Mouse (Mus musculus) megakaryocyte, embryonic 14.5 days (primary cell): ENCODE data around the gene Nup188. TPM values are rescaled to one million over a fixed set of nuclear protein-coding genes. Genes with fewer than 3 reads are reported as not detected.

Experiments used
- H3K27me3 ChIP-seq: replicated peaks from 2 replicates; pipeline ENCODE3; 2012; ENCODE audit warnings: inconsistent platforms
- H3K36me3 ChIP-seq: replicated peaks from 2 replicates; pipeline ENCODE3; 2012; ENCODE audit warnings: low read length, inconsistent platforms, mixed read lengths
- H3K4me1 ChIP-seq: 2 replicates; pipeline ENCODE4 v1.6.1; 2012; ENCODE audit warnings: inconsistent platforms
- H3K4me3 ChIP-seq: replicated peaks from 2 replicates; pipeline ENCODE3; 2012; ENCODE audit warnings: moderate library complexity, mild to moderate bottlenecking, inconsistent platforms
- H3K9me3 ChIP-seq: 2 replicates; pipeline ENCODE4 v1.6.1; 2012; ENCODE audit warnings: inconsistent platforms
- FLI1 ChIP-seq: IDR thresholded peaks from 2 replicates; pipeline ENCODE4 v1.6.1; 2012; ENCODE audit warnings: low read length, inconsistent platforms, mixed read lengths
- GATA1 ChIP-seq: IDR thresholded peaks from 3 replicates; pipeline ENCODE4 v1.6.1; 2012; ENCODE audit warnings: mixed read lengths, low read length, inconsistent platforms, borderline replicate concordance
- polyA plus RNA-seq: library from polyadenylated mRNA; stranded (reverse); fragments of >175 nt; gene quantifications from 2 replicates; pipeline ENCODE4 v1.2.3, GENCODE M21; 2012; ENCODE audit warnings: low replicate concordance; ENCODE audit not compliant: insufficient read depth

Nup188 gene
- polyA plus RNA-seq, 1 experiment, result 72.2 TPM

DNA sequence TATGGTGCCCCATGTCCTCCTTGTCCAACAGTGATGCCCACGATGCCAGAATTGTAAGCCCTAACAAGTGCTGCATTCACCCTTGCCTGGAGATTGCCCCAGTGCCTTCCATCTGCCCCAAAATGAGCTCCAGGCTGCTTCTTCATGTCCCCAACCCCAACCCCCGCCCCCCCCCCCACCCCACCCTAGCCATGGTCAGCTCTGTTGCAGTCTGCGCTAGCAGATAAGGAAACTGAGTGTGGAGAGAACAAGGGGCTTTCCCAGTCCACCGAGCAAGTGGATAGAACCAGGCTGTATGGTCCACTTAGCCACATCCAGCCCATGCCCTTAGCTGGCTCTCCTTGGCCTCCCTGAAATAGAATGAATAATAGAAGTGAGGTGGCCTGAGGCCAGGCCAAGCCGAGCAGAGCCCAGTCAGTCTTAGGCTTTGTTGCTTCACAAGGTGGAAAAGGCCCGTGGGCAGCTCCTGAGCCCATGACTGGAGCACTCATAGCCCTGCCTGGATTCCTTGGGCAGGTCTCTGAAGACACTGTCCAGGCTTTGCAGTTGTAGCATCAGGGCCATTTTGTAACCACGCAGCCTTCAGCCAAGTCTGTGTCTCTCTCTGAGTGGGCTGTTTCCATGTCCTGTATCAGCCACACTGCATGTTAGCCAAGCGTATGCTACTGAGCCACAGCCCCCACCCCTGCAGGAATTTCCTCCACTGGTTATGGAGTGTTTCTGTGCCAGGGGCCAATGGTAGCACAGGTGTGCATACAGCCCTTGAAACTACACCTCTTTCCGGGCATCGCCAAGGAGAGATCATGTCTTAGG is 94.6 kb downstream of the Nup188 start:
- H3K36me3 ChIP-seq, result peaks cover 97% of the 10 kb centered on the region
- H3K4me3 ChIP-seq, result peak overlapping the region; percentile 76
- no peak for TF ChIP-seq GATA1
- no peak for TF ChIP-seq FLI1
- peaks cover 81% of the 10 kb centered on the region for H3K4me1 ChIP-seq
- H3K9me3 ChIP-seq, result peaks cover 5% of the 10 kb centered on the region
- H3K27me3 ChIP-seq, result no peaks in the 10 kb centered on the region

GRCm38 (mm10) chr2:30381377-30381725 is 95.2 kb downstream of the Nup188 start:
- Histone ChIP-seq H3K36me3 (peaks cover 97% of the 10 kb centered on the region), H3K9me3 (peaks cover 8% of the 10 kb centered on the region), H3K4me1 (peaks cover 82% of the 10 kb centered on the region), H3K27me3 (no peaks in the 10 kb centered on the region), H3K4me3 (no peak overlapping the region)
- TF ChIP-seq GATA1, result no peak
- no peak for TF ChIP-seq FLI1

DNA sequence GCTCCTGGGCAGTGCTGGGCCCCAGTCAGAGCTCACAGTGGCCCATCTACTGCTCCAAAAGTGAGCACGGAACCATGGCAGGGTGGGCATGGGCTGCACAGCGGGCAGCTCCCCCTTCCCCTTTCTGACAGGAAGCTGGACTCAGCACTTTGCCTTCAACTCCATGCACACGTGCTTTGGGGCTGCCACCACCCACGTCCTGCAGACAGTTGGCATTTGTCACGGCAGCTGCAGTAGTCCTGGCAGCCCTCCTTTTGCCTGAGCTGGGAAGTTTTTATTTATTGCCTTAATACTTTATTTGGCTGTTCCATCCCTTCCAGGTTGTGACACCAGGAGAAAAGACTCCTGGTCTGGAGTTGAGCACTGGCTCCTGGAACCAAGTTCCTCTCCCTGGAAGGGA is 98.6 kb downstream of the Nup188 start:
- peak overlapping the region; percentile 38 for H3K4me3 ChIP-seq
- peaks cover 19% of the 10 kb centered on the region for H3K9me3 ChIP-seq
- H3K36me3 ChIP-seq, result peaks cover 88% of the 10 kb centered on the region
- H3K4me1 ChIP-seq, result peaks cover 58% of the 10 kb centered on the region
- H3K27me3 ChIP-seq, result no peaks in the 10 kb centered on the region
- TF ChIP-seq GATA1, result no peak
- TF ChIP-seq FLI1, result no peak

DNA sequence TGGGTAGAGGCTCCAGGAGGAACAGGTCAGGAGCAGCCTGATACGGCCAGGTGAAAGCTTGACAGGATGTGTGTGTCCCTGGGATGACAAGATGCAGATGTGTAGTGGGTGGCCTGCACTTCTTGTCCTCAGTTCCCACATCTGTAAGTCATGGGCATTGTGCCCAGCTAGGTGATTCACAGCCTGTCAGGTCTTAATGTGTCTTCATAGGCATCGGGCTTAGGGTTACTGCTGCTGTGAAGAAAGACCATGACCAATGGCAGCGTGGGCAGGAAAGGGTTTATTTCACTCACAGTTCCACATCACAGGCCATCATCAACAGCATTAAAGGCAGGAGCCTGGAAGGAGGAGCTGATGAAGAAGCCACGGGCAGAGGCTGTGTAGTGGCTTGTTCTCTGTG is 99.4 kb downstream of the Nup188 start:
- Histone ChIP-seq H3K36me3 (peaks cover 82% of the 10 kb centered on the region), H3K9me3 (peaks cover 19% of the 10 kb centered on the region), H3K4me3 (peak overlapping the region; percentile 10), H3K27me3 (no peaks in the 10 kb centered on the region), H3K4me1 (peaks cover 53% of the 10 kb centered on the region)
- TF ChIP-seq GATA1 (no peak), FLI1 (no peak)

- no peak overlapping the region for H3K4me3 ChIP-seq
- peaks cover 53% of the 10 kb centered on the region for H3K4me1 ChIP-seq
- H3K27me3 ChIP-seq, result no peaks in the 10 kb centered on the region
- H3K9me3 ChIP-seq, result peaks cover 19% of the 10 kb centered on the region
- TF ChIP-seq GATA1 (no peak), FLI1 (no peak)
- H3K36me3 ChIP-seq, result peaks cover 70% of the 10 kb centered on the region
These were observed 100.7 kb downstream of the Nup188 start for GRCm38 (mm10) chr2:30386913-30387312.

DNA sequence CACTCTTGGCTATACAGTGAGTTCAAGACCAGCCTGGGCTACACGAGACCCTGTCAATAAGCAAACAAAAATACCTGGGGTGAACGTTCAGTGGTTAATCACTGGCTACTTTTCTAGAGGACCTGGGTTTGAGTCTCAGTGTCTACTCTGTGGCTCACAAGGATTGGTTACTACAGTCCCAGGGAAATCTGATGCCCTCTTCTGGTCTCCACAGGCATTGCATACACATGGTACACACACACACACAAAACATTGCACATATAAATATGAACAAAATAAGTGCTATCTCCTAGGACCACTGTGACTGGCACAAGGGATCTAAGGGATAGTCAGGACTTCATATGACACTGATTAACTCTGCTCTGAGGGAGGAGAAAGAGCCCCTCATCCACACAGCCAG is 102.8 kb downstream of the Nup188 start:
- no peak for TF ChIP-seq GATA1
- TF ChIP-seq FLI1, result no peak

DNA sequence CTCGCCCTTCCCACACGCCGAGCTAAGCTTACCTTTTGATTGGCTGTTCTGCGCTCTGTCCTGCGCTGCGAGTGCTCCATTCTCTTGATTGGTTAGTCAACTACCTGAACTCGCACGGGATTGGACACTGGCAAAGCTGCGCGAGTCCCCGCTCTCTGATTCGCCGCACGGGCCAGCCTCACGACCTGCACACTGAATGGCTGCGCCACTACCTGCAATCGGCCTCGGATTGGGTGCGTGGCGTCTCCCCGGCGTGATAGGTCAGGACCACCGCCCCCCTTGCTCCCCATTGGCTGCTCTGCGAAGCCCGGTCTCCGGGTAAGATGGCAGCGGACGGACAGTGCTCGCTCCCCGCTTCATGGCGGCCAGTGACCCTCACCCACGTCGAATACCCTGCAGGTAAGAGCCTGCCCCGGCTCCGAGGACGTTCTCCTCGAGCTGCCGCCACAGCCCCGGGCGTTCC is 105.9 kb downstream of the Nup188 start, which contains the start of gene Dolpp1:
Gene Dolpp1 (plus strand): TSS at position 141 of the 463 bp plus-strand sequence.
- peaks cover 56% of the 10 kb centered on the region for H3K4me1 ChIP-seq

More for the DNA sequence above, 102.8 kb downstream of the Nup188 start:
- Histone ChIP-seq H3K9me3 (peaks cover 19% of the 10 kb centered on the region), H3K36me3 (peaks cover 54% of the 10 kb centered on the region), H3K4me3 (no peak overlapping the region), H3K4me1 (peaks cover 50% of the 10 kb centered on the region), H3K27me3 (no peaks in the 10 kb centered on the region)

GRCm38 (mm10) chr2:30392577-30393369 is 106.6 kb downstream of the Nup188 start:
- Histone ChIP-seq H3K4me3 (peak overlapping the region; percentile 96), H3K9me3 (peaks cover 7% of the 10 kb centered on the region; the same call in 1 of the 2 replicates), H3K27me3 (no peaks in the 10 kb centered on the region), H3K4me1 (peaks cover 56% of the 10 kb centered on the region), H3K36me3 (peaks cover 54% of the 10 kb centered on the region)
- TF ChIP-seq FLI1 (no peak), GATA1 (no peak)

More for the DNA sequence above, 105.9 kb downstream of the Nup188 start, which contains the start of gene Dolpp1:
- Histone ChIP-seq H3K4me3 (peak within 1 kb of the TSS; percentile 96), H3K36me3 (peaks cover 52% of the 10 kb centered on the region), H3K27me3 (no peaks in the 10 kb centered on the region), H3K9me3 (peaks cover 7% of the 10 kb centered on the region; the same call in 1 of the 2 replicates)
- TF ChIP-seq GATA1 (no peak), FLI1 (no peak)

DNA sequence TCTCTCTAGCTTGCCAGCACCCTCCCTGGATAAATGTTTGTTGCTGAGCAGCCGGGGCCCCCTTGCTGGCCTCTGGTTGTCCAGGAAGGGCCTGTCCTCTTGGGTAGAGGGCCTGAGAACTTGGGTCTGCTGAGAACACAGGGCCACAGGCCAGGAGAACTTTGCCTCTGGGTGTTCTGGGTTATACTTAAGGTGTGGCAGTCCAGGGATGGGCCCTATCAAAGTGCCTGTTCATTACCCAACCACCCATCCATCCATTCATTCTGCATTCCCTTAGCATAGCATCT is 107.1 kb downstream of the Nup188 start:
- H3K4me1 ChIP-seq, result peaks cover 61% of the 10 kb centered on the region
- H3K27me3 ChIP-seq, result no peaks in the 10 kb centered on the region
- peaks cover 55% of the 10 kb centered on the region for H3K36me3 ChIP-seq
- H3K9me3 ChIP-seq, result peaks cover 7% of the 10 kb centered on the region; the same call in 1 of the 2 replicates
- TF ChIP-seq FLI1 (no peak), GATA1 (no peak)
- H3K4me3 ChIP-seq, result peak overlapping the region; percentile 96

Other genes with a start within 250 kb of the Nup188 start
- gene Wdr34, start 237.5 kb upstream of the Nup188 start, polyA plus RNA-seq, result 11.7 and 12.4 TPM in 2 replicates
- gene Set, start 229.0 kb upstream of the Nup188 start, polyA plus RNA-seq, result 207 and 239 TPM in 2 replicates
- 19.4 and 62.2 TPM in 2 replicates for gene Pkn3, start 208.7 kb upstream of the Nup188 start, polyA plus RNA-seq
- 58.2 and 66.6 TPM in 2 replicates for gene Zdhhc12, start 192.7 kb upstream of the Nup188 start, polyA plus RNA-seq
- 12.2 and 20.0 TPM in 2 replicates for gene Zer1, start 161.8 kb upstream of the Nup188 start, polyA plus RNA-seq
- 18.0 and 28.7 TPM in 2 replicates for gene Tbc1d13, start 152.7 kb upstream of the Nup188 start, polyA plus RNA-seq
- 16.4 and 28.0 TPM in 2 replicates for gene Endog, start 114.9 kb upstream of the Nup188 start, polyA plus RNA-seq
- gene Spout1, start 107.9 kb upstream of the Nup188 start, polyA plus RNA-seq, result 19.0 and 20.8 TPM in 2 replicates
- 7.7 TPM in 1 of 2 replicates, not detected in the other for gene Kyat1, start 80.5 kb upstream of the Nup188 start, polyA plus RNA-seq
- gene Lrrc8a, start 48.7 kb upstream of the Nup188 start, polyA plus RNA-seq, result 2.7 and 5.1 TPM in 2 replicates
- 3.3 and 6.4 TPM in 2 replicates for gene Gm28035, start 45.8 kb upstream of the Nup188 start, polyA plus RNA-seq
- 6.7 and 11.3 TPM in 2 replicates for gene Phyhd1, start 20.2 kb upstream of the Nup188 start, polyA plus RNA-seq
- not detected in 2 replicates for gene Gm28038, start 5.4 kb upstream of the Nup188 start, polyA plus RNA-seq
- gene Dolk, start 63 bp upstream of the Nup188 start, polyA plus RNA-seq, result 1.9 and 7.1 TPM in 2 replicates
- gene Sh3glb2, start 72.9 kb downstream of the Nup188 start, polyA plus RNA-seq, result 45.5 and 81.3 TPM in 2 replicates
- 7.8 and 15.0 TPM in 2 replicates for gene Miga2, start 77.8 kb downstream of the Nup188 start, polyA plus RNA-seq
- 24.4 and 42.0 TPM in 2 replicates for gene Dolpp1, start 105.9 kb downstream of the Nup188 start, polyA plus RNA-seq
- gene Crat, start 129.4 kb downstream of the Nup188 start, polyA plus RNA-seq, result 55.0 and 64.0 TPM in 2 replicates
- 473 and 551 TPM in 2 replicates for gene Ptpa, start 129.6 kb downstream of the Nup188 start, polyA plus RNA-seq
- gene Ier5l, start 187.8 kb downstream of the Nup188 start, polyA plus RNA-seq, result 2.7 and 5.0 TPM in 2 replicates